Mouse (Mus musculus) heart, embryonic 10.5 days (tissue): ENCODE measurements around the gene Galnt18. TPM values are rescaled to one million over a fixed set of nuclear protein-coding genes. Genes with fewer than 3 reads are reported as not detected.

Experiments
- DNase-seq: peaks from one replicate; pipeline ENCODE4 v3.0.0-alpha.2; 2017; ENCODE audit warnings: low spot score
- H3K27ac ChIP-seq: fragments of 300-500 bp; sonication (generic); 2 replicates; pipeline ENCODE4 v1.5.1; 2016; ENCODE audit warnings: mild to moderate bottlenecking
- H3K27me3 ChIP-seq: fragments of 300-500 bp; sonication (generic); 2 replicates; pipeline ENCODE4 v1.6.1; 2016; ENCODE audit warnings: mild to moderate bottlenecking; ENCODE audit not compliant: poor library complexity, insufficient read depth, severe bottlenecking
- H3K36me3 ChIP-seq: fragments of 300-500 bp; sonication (generic); 2 replicates; pipeline ENCODE4 v1.6.1; 2016; ENCODE audit warnings: mild to moderate bottlenecking, moderate library complexity
- H3K4me1 ChIP-seq: fragments of 300-500 bp; sonication (generic); 2 replicates; pipeline ENCODE4 v1.6.1; 2016; ENCODE audit warnings: mild to moderate bottlenecking
- H3K4me3 ChIP-seq: fragments of 300-500 bp; sonication (generic); 2 replicates; pipeline ENCODE4 v1.5.1; 2016; ENCODE audit warnings: mild to moderate bottlenecking, moderate library complexity
- H3K9me3 ChIP-seq: fragments of 300-500 bp; sonication (generic); 2 replicates; pipeline ENCODE4 v1.6.1; 2016; ENCODE audit warnings: mild to moderate bottlenecking, moderate library complexity
- WGBS: fragments of 180-500 bp; shearing (Covaris S2); methylation state at CpG from one replicate; pipeline ENCODE4 v1.1.7; 2016; 5-methylcytosine and 5-hydroxymethylcytosine counted together
- polyA plus RNA-seq: library from polyadenylated mRNA; unstranded; fragments of >200 nt; fragmentation: Nextera tagmentation; extraction: Ambion mirVana; gene quantifications from 2 replicates; pipeline ENCODE4 v1.2.1, GENCODE M21; 2016

The Galnt18 gene
- polyA plus RNA-seq, 1 experiment from 2014 or later: 5.4 TPM

DNA sequence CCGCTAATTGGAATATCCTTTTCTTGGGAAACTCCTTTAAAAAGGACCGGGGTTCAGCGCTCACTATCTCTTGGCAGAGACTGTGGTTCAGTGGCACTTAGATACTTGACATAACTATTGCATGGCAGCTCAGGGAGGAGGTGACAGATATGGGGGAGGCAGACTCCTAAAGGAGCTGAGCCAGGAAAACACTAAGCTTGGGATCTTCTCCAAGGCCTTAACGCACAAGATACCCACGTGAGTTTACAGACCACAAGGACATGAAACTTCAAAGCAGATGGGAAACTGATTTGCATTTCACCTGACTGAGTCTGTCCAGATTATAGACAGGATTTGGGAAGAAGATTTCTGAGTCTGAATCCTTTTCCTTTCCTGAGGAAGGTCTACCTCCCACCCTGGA lies 141.3 kb downstream of the Galnt18 start:
- Histone ChIP-seq H3K9me3 (no peaks in the 10 kb centered on the region), H3K27ac (no peak overlapping the region), H3K27me3 (no peaks in the 10 kb centered on the region), H3K4me3 (no peak overlapping the region), H3K36me3 (no peaks in the 10 kb centered on the region), H3K4me1 (peaks cover 13% of the 10 kb centered on the region)
- WGBS: 47% methylated on average over 5 of the region's 5 CpGs
- no peak for DNase-seq

DNA sequence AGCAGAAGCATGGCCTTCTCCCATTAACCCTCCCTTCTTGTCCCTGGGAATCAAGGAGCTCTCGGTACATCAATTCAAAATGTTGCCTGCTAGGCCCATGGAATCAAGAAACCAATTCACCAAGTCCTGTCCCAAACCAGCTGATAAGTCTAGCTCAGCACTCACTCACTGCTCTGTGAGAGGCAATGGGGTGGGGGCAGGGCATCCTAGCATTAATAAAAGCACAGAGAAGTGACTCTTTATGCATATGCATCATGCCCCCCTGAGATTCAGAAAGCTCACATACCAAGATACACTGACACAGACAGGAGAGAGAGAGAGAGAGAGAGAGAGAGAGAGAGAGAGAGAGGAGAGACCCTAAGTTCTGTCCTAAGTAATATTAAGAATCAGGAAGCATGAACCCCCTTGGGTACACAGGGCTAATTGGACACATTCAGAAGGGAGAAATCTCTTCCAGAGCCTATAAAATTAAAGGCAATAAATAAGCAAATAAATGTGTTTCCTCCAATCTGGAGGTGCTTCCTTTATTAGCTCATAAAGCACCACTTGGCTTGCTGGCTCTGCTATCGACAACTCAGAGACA lies 141.8 kb downstream of the Galnt18 start:
- WGBS: 69% methylated on average over 2 of the region's 2 CpGs
- no peaks in the 10 kb centered on the region for H3K36me3 ChIP-seq
- H3K4me1 ChIP-seq: peaks cover 13% of the 10 kb centered on the region
- no peak overlapping the region for H3K27ac ChIP-seq
- no peak overlapping the region for H3K4me3 ChIP-seq
- H3K27me3 ChIP-seq: no peaks in the 10 kb centered on the region
- H3K9me3 ChIP-seq: no peaks in the 10 kb centered on the region
- no peak for DNase-seq

DNA sequence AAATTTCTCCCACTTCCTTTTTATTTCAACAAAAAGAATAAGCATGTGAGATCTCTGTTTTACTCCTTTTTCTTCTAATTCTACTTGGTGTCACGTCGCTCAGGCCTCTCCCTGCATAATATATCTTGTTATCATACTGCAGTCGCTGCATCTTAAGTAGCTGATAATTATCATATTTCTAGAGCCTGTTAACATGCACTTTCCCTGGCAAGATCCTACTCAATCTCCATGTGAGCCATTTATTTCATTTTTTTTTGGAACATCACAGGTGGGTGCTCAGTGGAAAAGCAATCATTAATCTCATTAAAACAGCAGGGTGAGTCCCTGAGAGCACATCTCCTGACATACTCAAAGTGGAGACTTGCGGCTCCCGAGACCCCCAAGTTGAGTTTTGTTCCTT lies 143.3 kb downstream of the Galnt18 start:
- no peak for DNase-seq
- Histone ChIP-seq H3K27me3 (no peaks in the 10 kb centered on the region), H3K4me1 (peaks cover 13% of the 10 kb centered on the region), H3K9me3 (no peaks in the 10 kb centered on the region), H3K4me3 (no peak overlapping the region), H3K36me3 (no peaks in the 10 kb centered on the region), H3K27ac (no peak overlapping the region)
- WGBS: 86% methylated on average over 5 of the region's 5 CpGs

DNA sequence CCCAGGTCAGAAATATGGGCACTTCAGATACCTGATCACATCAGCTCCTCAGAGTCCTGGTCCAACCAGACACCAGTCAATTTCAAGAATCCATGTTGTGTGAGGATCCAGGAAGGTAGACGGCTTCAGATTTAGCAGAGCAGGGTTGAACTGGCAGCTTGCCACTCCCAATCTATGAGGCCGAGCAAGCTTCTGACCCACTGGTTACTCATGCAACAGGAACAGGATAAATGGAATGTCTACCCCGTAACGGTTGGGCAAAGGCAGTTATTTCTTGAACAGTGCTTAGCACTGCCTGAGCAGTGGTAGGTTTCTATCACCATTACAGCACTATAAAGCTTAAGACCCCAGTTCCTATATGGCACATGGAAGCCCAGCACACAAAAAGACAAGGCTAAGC lies 148.5 kb downstream of the Galnt18 start:
- Histone ChIP-seq H3K27ac (no peak overlapping the region), H3K27me3 (no peaks in the 10 kb centered on the region), H3K4me1 (no peaks in the 10 kb centered on the region), H3K4me3 (no peak overlapping the region), H3K36me3 (no peaks in the 10 kb centered on the region), H3K9me3 (no peaks in the 10 kb centered on the region)
- WGBS: 85% methylated on average over 4 of the region's 4 CpGs
- DNase-seq: no peak

DNA sequence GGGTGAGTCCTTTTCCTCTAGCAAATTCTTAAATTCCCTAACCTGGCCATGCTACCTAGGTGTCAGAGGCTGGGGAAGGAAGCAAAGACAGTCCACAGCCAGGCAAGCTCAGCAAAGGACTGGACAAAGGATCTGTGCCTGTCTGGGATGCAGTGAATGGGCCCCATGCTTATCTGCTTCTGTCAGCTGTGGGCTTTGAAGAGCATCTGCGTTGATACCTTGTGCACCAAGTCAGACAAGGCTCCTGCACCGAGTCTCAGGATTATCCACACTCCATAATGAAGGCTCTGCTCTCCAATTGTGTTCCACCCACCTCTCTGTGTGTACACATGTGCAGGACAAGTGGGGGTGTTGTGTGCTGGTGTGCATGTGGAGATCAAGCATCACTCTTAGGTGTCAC lies 153.5 kb downstream of the Galnt18 start:
- Histone ChIP-seq H3K27ac (no peak overlapping the region), H3K27me3 (no peaks in the 10 kb centered on the region), H3K4me3 (no peak overlapping the region), H3K4me1 (no peaks in the 10 kb centered on the region), H3K36me3 (no peaks in the 10 kb centered on the region), H3K9me3 (no peaks in the 10 kb centered on the region)
- no peak for DNase-seq
- WGBS: 60% methylated on average over 2 of the region's 2 CpGs

DNA sequence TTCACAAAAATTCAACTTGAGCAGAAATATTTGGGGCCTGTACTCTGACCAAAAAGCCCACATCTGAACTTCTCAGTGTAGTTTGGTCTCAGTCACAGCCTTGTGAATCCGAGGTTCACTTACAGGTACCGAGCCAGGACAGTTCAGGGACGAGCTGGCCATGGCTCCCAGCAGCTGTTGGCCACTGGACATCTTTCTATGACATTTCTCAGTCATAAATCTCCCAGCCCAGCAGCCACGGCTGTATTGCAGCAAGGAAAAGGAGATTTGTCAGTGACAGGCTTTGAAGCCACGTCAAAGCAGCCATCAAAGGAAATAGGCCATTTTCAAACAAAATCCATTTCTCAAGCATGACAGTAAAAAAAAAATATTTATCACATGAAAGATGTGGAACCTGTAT lies 154.0 kb downstream of the Galnt18 start:
- Histone ChIP-seq H3K9me3 (no peaks in the 10 kb centered on the region), H3K4me1 (no peaks in the 10 kb centered on the region), H3K4me3 (no peak overlapping the region), H3K27ac (no peak overlapping the region), H3K27me3 (no peaks in the 10 kb centered on the region), H3K36me3 (no peaks in the 10 kb centered on the region)
- no peak for DNase-seq
- 72% methylated on average over 5 of the region's 5 CpGs for WGBS

DNA sequence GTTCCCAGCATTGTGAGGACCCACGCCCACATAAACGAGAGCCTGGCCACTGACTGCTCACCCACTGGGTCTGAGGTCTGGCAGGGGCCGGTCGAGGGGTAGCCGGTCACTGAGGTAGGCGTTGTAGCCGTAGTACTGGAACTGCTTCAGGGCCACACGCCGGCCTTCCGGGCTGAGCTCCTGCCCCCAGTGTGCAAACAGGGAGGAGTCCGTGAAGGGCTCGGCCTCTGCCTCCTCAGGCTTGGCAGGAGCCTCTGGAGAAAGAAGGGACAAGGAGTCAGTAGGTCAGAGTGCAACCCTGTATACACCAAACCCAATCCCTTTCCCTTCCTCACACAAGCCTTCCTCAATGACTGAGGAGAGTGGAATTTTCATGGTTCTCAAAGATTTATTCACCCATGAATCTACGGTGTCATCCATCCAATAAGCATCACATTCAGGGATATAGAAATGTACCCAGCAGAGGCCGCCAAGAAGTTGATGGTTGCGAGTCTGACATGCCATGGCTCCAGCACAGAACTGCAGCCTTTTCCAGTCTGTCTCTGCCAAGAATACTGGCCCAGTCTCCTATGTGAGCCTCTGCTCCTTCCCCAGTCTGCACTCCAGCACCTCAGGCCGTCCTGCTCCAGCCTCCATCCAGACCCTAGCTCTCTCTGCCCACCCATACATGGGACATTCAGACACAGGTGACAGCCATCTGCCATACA lies 163.4 kb downstream of the Galnt18 start:
- no peaks in the 10 kb centered on the region for H3K27me3 ChIP-seq
- no peaks in the 10 kb centered on the region for H3K36me3 ChIP-seq
- H3K9me3 ChIP-seq: no peaks in the 10 kb centered on the region
- H3K4me1 ChIP-seq: no peaks in the 10 kb centered on the region
- H3K27ac ChIP-seq: no peak overlapping the region
- 76% methylated on average over 16 of the region's 16 CpGs for WGBS
- no peak overlapping the region for H3K4me3 ChIP-seq
- no peak for DNase-seq

DNA sequence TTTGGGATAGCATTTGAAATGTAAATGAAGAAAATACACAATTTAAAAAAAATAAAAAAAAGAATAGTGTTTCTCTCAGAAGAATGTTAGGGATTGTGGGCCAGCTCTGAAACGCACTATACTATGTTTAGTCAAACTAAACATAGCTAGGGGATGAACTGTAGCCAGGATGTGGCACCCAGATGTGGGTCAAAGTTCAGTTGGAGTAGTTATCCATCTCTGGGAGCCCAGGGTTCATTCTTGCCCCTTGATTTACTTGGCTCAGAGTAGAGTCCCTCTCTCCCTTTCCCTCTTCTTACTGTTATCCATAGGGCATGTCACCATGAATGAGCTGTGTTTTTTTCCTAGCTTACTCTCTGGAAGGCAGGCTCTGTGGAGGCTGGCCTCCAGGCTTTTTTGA lies 165.3 kb downstream of the Galnt18 start:
- H3K36me3 ChIP-seq: no peaks in the 10 kb centered on the region
- WGBS: 86% methylated on average over 1 of the region's 1 CpGs
- H3K9me3 ChIP-seq: no peaks in the 10 kb centered on the region
- H3K27me3 ChIP-seq: no peaks in the 10 kb centered on the region
- DNase-seq: no peak
- H3K4me3 ChIP-seq: no peak overlapping the region
- H3K4me1 ChIP-seq: no peaks in the 10 kb centered on the region
- H3K27ac ChIP-seq: no peak overlapping the region

DNA sequence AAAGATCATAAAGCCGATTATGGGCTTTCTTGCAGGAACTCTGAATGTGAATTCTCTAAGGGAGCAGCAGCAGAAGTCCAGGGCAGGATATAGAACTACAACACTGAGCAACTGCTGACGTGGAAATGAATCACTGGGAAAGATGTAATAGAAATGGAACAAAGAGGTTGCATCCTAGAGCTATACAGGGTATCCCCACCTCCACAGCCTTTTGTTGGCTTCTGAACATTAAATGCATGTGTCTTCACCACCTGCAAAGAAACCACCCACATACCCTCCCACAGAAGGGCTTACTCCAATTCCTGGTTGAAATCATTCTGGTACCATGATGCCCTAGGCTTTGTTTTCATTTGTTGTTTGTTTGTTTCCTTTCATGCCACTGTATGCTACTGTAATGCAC lies 172.3 kb downstream of the Galnt18 start:
- H3K9me3 ChIP-seq: no peaks in the 10 kb centered on the region
- no peak for DNase-seq
- no peaks in the 10 kb centered on the region for H3K36me3 ChIP-seq
- no peaks in the 10 kb centered on the region for H3K27me3 ChIP-seq
- H3K27ac ChIP-seq: no peak overlapping the region
- 72% methylated on average over 2 of the region's 2 CpGs for WGBS
- no peaks in the 10 kb centered on the region for H3K4me1 ChIP-seq
- no peak overlapping the region for H3K4me3 ChIP-seq

DNA sequence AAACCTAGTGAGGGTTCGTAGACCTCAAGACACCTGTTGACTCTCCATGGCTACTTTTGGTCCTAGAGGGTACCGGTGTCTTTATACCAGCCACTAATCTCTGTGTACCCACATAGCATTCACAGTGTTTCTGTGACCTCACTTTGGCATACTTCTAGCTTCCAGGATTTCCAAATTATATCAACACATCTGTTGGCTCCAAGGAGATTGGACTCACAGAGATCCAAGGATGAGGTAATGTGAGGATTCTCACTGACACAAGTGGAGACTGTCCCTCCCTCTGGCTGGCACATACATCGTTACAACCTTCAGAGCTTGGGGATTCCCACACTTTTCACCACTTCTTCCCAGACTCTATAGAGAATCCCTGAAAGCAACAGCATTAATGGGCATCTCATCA lies 173.7 kb downstream of the Galnt18 start:
- Histone ChIP-seq H3K27me3 (no peaks in the 10 kb centered on the region), H3K4me3 (no peak overlapping the region), H3K27ac (no peak overlapping the region), H3K9me3 (no peaks in the 10 kb centered on the region), H3K36me3 (no peaks in the 10 kb centered on the region), H3K4me1 (no peaks in the 10 kb centered on the region)
- DNase-seq: no peak
- 80% methylated on average over 3 of the region's 3 CpGs for WGBS

DNA sequence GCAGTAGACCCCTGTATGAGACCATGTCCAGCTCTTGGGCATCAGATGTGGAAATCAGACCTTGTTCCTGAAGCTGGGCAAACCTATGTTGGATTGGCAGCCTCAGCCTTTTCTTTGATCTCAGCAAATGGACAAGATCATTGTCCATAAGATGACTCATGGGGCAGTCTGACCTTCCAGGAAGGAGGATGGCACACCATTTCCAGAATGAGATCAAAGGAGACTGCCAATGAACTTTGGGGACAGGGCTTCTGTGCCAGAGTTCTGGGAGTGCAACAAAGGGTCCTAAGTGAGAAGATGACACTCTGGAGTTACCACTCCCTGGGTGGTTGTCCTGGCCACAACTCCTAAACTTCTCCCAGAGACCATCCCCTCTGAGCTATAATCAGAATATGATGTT lies 174.1 kb downstream of the Galnt18 start:
- DNase-seq: no peak
- H3K27me3 ChIP-seq: no peaks in the 10 kb centered on the region
- H3K4me1 ChIP-seq: peaks cover 2% of the 10 kb centered on the region; the same call in 1 of the 2 replicates
- H3K4me3 ChIP-seq: no peak overlapping the region
- H3K9me3 ChIP-seq: no peaks in the 10 kb centered on the region
- no peak overlapping the region for H3K27ac ChIP-seq
- no peaks in the 10 kb centered on the region for H3K36me3 ChIP-seq

DNA sequence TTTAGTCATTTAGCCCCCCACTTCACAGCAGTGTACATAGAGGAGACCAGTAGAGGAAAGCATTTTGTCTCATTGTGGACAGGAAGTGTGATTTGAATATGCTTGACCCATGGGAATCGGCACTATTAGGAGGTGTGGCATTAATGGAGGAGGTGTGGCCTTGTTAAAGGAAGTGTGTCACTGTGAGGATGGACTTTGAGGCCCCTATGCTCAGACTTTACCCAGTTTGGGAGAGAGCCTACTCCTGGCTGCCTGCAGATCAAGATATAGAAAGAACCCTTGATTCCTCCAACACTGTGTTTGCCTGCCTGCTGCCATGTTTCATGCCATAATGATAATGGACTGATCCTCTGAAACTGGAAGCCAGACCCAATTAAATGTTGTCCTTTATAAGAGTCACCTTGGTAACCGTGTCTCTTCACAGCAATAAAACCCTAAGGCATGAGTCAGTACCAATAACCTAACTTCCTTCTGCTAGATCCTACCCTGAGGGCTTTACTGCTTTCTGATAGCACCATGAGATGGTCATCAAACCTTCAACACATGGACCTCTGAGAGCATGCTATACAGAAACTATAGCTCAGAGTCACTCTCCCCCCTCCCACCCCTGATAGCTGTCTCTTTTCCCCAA lies 175.1 kb downstream of the Galnt18 start:
- peaks cover 5% of the 10 kb centered on the region; the same call in 1 of the 2 replicates for H3K4me1 ChIP-seq
- H3K27me3 ChIP-seq: no peaks in the 10 kb centered on the region
- no peak for DNase-seq
- H3K36me3 ChIP-seq: no peaks in the 10 kb centered on the region
- H3K27ac ChIP-seq: no peak overlapping the region
- no peak overlapping the region for H3K4me3 ChIP-seq
- no peaks in the 10 kb centered on the region for H3K9me3 ChIP-seq
- 78% methylated on average over 2 of the region's 2 CpGs for WGBS

DNA sequence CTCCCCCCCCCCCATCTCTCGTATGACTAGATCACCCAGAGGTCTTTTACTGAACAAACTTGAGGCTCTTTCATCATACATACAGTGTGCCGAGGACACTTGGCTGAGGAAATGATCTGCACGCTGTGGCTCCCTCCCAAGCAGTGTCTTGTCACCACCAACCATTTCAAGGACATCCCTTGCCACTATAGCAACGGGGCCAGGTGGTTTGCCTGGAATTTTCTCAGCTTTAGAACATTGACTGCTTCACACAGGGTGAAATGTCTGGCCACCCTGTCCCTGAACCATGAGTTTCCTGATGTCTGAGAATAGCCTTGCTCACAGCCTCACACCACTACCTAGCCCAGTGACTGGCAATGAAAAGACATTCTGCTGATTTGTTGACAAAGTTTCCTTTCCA lies 176.6 kb downstream of the Galnt18 start:
- no peaks in the 10 kb centered on the region for H3K9me3 ChIP-seq
- no peak overlapping the region for H3K4me3 ChIP-seq
- H3K4me1 ChIP-seq: peaks cover 5% of the 10 kb centered on the region; the same call in 1 of the 2 replicates
- H3K27me3 ChIP-seq: no peaks in the 10 kb centered on the region
- DNase-seq: no peak
- H3K27ac ChIP-seq: no peak overlapping the region
- whole genome bisulfite sequencing: 70% methylated on average over 4 of the region's 4 CpGs
- H3K36me3 ChIP-seq: no peaks in the 10 kb centered on the region
